Mouse (Mus musculus): ENCODE measurements at regions not wholly inside any gene's neighbourhood (a gene's known extent, or its start where the extent isn't known, plus 50 kb on each side); places are given as distances from the start of the nearest gene placed in this dataset.
A peak's percentile ranks its signal among the peaks of the same experiment; 100 is the strongest.

- no peaks in the 10 kb centered on the region for H3K36me3 ChIP-seq (ENCODE audit: inconsistent target)
- H3K27ac ChIP-seq, result no peak overlapping the region
- no peak overlapping the region for H3K4me3 ChIP-seq (ENCODE audit: inconsistent target)
- no peaks in the 10 kb centered on the region for H3K79me2 ChIP-seq (ENCODE audit: inconsistent target)
- 72% methylated on average over 6 of the region's 6 CpGs for WGBS (ENCODE audit: missing documents)
Observed at GRCm38 (mm10) chr12:52622398-52622797, 76.8 kb upstream of the Akap6 start.

GRCm38 (mm10) chr12:52623416-52624108 is 75.6 kb upstream of the Akap6 start:
- 93% methylated on average over 10 of the region's 10 CpGs for WGBS (ENCODE audit: missing documents)
- Histone ChIP-seq H3K4me3 (ENCODE audit: inconsistent target) (no peak overlapping the region), H3K79me2 (ENCODE audit: inconsistent target) (no peaks in the 10 kb centered on the region), H3K36me3 (ENCODE audit: inconsistent target) (no peaks in the 10 kb centered on the region), H3K27ac (no peak overlapping the region)

- Histone ChIP-seq H3K4me3 (ENCODE audit: inconsistent target) (no peak overlapping the region), H3K79me2 (ENCODE audit: inconsistent target) (no peaks in the 10 kb centered on the region), H3K27ac (0 out of 2 replicates have a peak overlapping the region, but pooled peaks have one; percentile 12), H3K36me3 (ENCODE audit: inconsistent target) (no peaks in the 10 kb centered on the region)
- 83% methylated on average over 1 of the region's 1 CpGs for WGBS (ENCODE audit: missing documents)
Observed at GRCm38 (mm10) chr12:52624871-52625270, 74.3 kb upstream of the Akap6 start.

GRCm38 (mm10) chr12:52628771-52629170 is 70.4 kb upstream of the Akap6 start:
- H3K27ac ChIP-seq, result no peak overlapping the region
- no peak overlapping the region for H3K4me3 ChIP-seq (ENCODE audit: inconsistent target)
- H3K36me3 ChIP-seq (ENCODE audit: inconsistent target), result no peaks in the 10 kb centered on the region
- 96% methylated on average over 5 of the region's 5 CpGs for WGBS (ENCODE audit: missing documents)
- no peaks in the 10 kb centered on the region for H3K79me2 ChIP-seq (ENCODE audit: inconsistent target)

GRCm38 (mm10) chr12:52635121-52635878 is 63.9 kb upstream of the Akap6 start:
- no peak overlapping the region for H3K27ac ChIP-seq
- no peaks in the 10 kb centered on the region for H3K36me3 ChIP-seq (ENCODE audit: inconsistent target)
- WGBS (ENCODE audit: missing documents), result 54% methylated on average over 8 of the region's 8 CpGs

GRCm38 (mm10) chr12:52636186-52636881 is 62.8 kb upstream of the Akap6 start:
- Histone ChIP-seq H3K4me3 (ENCODE audit: inconsistent target) (no peak overlapping the region), H3K36me3 (ENCODE audit: inconsistent target) (no peaks in the 10 kb centered on the region), H3K27ac (no peak overlapping the region), H3K79me2 (ENCODE audit: inconsistent target) (no peaks in the 10 kb centered on the region)
- WGBS (ENCODE audit: missing documents), result 90% methylated on average over 6 of the region's 6 CpGs

More at GRCm38 (mm10) chr12:52635121-52635878, 63.9 kb upstream of the Akap6 start:
- Histone ChIP-seq H3K79me2 (ENCODE audit: inconsistent target) (no peaks in the 10 kb centered on the region), H3K4me3 (ENCODE audit: inconsistent target) (no peak overlapping the region)

GRCm38 (mm10) chr12:52636920-52637319 is 62.3 kb upstream of the Akap6 start:
- Histone ChIP-seq H3K27ac (no peak overlapping the region), H3K79me2 (ENCODE audit: inconsistent target) (no peaks in the 10 kb centered on the region), H3K4me3 (ENCODE audit: inconsistent target) (no peak overlapping the region), H3K36me3 (ENCODE audit: inconsistent target) (no peaks in the 10 kb centered on the region)
- WGBS (ENCODE audit: missing documents), result 95% methylated on average over 4 of the region's 4 CpGs

GRCm38 (mm10) chr12:52637506-52638249 is 61.5 kb upstream of the Akap6 start:
- 59% methylated on average over 14 of the region's 14 CpGs for WGBS (ENCODE audit: missing documents)
- Histone ChIP-seq H3K79me2 (ENCODE audit: inconsistent target) (no peaks in the 10 kb centered on the region), H3K27ac (no peak overlapping the region), H3K4me3 (ENCODE audit: inconsistent target) (no peak overlapping the region), H3K36me3 (ENCODE audit: inconsistent target) (no peaks in the 10 kb centered on the region)

- Histone ChIP-seq H3K79me2 (ENCODE audit: inconsistent target) (no peaks in the 10 kb centered on the region), H3K4me3 (ENCODE audit: inconsistent target) (no peak overlapping the region), H3K36me3 (ENCODE audit: inconsistent target) (no peaks in the 10 kb centered on the region), H3K27ac (no peak overlapping the region)
- WGBS (ENCODE audit: missing documents), result 73% methylated on average over 11 of the region's 11 CpGs
Observed at GRCm38 (mm10) chr12:52638461-52638860, 60.7 kb upstream of the Akap6 start.

GRCm38 (mm10) chr12:52644059-52644458 is 55.1 kb upstream of the Akap6 start:
- no peak overlapping the region for H3K27ac ChIP-seq
- WGBS (ENCODE audit: missing documents), result 4% methylated on average over 5 of the region's 5 CpGs
- H3K79me2 ChIP-seq (ENCODE audit: inconsistent target), result no peaks in the 10 kb centered on the region
- no peak overlapping the region for H3K4me3 ChIP-seq (ENCODE audit: inconsistent target)
- no peaks in the 10 kb centered on the region for H3K36me3 ChIP-seq (ENCODE audit: inconsistent target)

Data from macrophage (primary cell).